Mouse (Mus musculus) liver, postnatal 0 days (tissue): Measurements from ENCODE around the gene Tcp10c.
"Not testable (repeated sequence)": the region's sequence is repeated elsewhere in the genome, so short reads cannot be mapped to it uniquely, and the experiment has no call there.

Experiments
- CTCF ChIP-seq: sonication (generic); IDR thresholded peaks from 2 replicates; pipeline ENCODE4 v1.5.1; 2016; ENCODE audit warnings: antibody characterized with exemption, low read depth
- EP300 ChIP-seq: IDR thresholded peaks from 2 replicates; pipeline ENCODE4 v1.6.1; 2016; ENCODE audit warnings: antibody characterized with exemption, low read depth, mild to moderate bottlenecking

- TF ChIP-seq CTCF, EP300: not testable (repeated sequence)
Observed at GRCm38 (mm10) chr17:13308746-13309145, 45.6 kb upstream of the Tcp10c start.
